Mouse (Mus musculus) midbrain, embryonic 15.5 days (tissue): Measurements from ENCODE around the gene Safb. TPM values are rescaled to one million over a fixed set of nuclear protein-coding genes. Genes with fewer than 3 reads are reported as not detected.
A peak's percentile ranks its signal among the peaks of the same experiment; 100 is the strongest.
"Not testable (repeated sequence)": the region's sequence is repeated elsewhere in the genome, so short reads cannot be mapped to it uniquely, and the experiment has no call there.

Experiments used
- ATAC-seq: fragments of 200-750 bp; cut with Nextera tagmentation; replicated peaks from 2 replicates; pipeline ENCODE4 v1.8.0; 2017; ENCODE audit warnings: moderate TSS enrichment
- H3K27ac ChIP-seq: fragments of 300-500 bp; sonication (generic); 2 replicates; pipeline ENCODE4 v1.5.1; 2015; ENCODE audit warnings: mild to moderate bottlenecking, inconsistent platforms
- H3K27me3 ChIP-seq: fragments of 300-500 bp; sonication (generic); replicated peaks from 2 replicates; pipeline ENCODE4 v1.6.1; 2015; ENCODE audit warnings: inconsistent platforms
- H3K36me3 ChIP-seq: fragments of 300-500 bp; sonication (generic); replicated peaks from 2 replicates; pipeline ENCODE4 v1.6.1; 2015; ENCODE audit warnings: inconsistent platforms
- H3K4me1 ChIP-seq: fragments of 300-500 bp; sonication (generic); 2 replicates; pipeline ENCODE4 v1.6.1; 2015; ENCODE audit warnings: inconsistent platforms
- H3K4me2 ChIP-seq: fragments of 300-500 bp; sonication (generic); 2 replicates; pipeline ENCODE4 v1.6.1; 2015; ENCODE audit warnings: inconsistent platforms, mild to moderate bottlenecking, moderate library complexity
- H3K4me3 ChIP-seq: fragments of 300-500 bp; sonication (generic); 2 replicates; pipeline ENCODE4 v1.5.1; 2015; ENCODE audit warnings: mild to moderate bottlenecking, inconsistent platforms
- H3K9ac ChIP-seq: fragments of 300-500 bp; sonication (generic); 2 replicates; pipeline ENCODE4 v1.6.1; 2015; ENCODE audit warnings: mild to moderate bottlenecking, inconsistent platforms
- H3K9me3 ChIP-seq: fragments of 300-500 bp; sonication (generic); 2 replicates; pipeline ENCODE4 v1.6.1; 2016; ENCODE audit warnings: inconsistent platforms
- WGBS: fragments of 180-500 bp; shearing (Covaris S2); methylation state at CpG from one replicate; pipeline ENCODE4 v1.1.7; 2015; ENCODE audit warnings: mixed read lengths; 5-methylcytosine and 5-hydroxymethylcytosine counted together
- polyA plus RNA-seq: library from polyadenylated mRNA; unstranded; fragments of >200 nt; fragmentation: Nextera tagmentation; extraction: Ambion mirVana; gene quantifications from 2 replicates; pipeline ENCODE4 v1.2.1, GENCODE M21; 2015

Gene Safb
- polyA plus RNA-seq, 1 experiment from 2014 or later, result 129 TPM

DNA sequence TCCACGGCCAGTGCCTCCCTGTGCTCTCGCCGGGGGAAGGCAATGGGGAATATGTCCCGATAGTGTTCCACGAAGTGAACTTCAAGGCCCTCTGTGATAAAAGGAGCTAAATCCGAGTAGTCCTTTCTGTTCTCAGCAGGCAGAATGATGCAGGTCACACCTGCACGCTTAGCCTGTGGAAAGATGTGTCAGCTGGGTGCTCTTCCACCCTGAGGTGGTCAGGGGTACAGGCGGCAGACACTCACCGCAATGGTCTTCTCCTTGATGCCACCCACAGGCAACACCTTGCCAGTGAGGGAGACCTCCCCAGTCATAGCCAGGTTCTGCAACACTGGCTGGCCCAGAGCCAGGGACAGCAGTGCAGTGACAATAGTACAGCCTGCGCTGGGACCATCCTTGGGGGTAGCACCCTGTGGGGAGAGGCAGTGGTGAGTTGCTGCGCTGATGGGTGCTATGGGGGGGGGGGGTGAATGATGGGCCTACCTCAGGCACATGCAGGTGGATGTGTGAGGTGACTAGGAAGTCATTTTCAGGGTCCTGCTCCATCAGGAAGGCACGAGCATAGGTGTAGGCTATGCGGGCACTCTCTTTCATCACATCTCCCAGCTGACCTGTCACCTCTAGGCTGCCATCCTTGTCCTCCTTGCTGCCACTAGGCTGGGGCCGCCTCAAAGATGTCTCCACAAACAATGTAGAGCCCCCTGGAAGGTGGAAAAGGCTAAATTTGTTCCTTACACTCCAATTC, 29.9 kb downstream of the Safb start:
- H3K9me3 ChIP-seq, result no peaks in the 10 kb centered on the region
- H3K4me3 ChIP-seq, result peak overlapping the region; percentile 56
- 33% methylated on average over 14 of the region's 14 CpGs for WGBS
- peaks cover 22% of the 10 kb centered on the region for H3K4me1 ChIP-seq
- H3K4me2 ChIP-seq, result peak overlapping the region; percentile 71
- H3K27ac ChIP-seq, result no peak overlapping the region
- peak overlapping the region; percentile 62 for H3K9ac ChIP-seq
- H3K36me3 ChIP-seq, result peaks cover 24% of the 10 kb centered on the region
- H3K27me3 ChIP-seq, result no peaks in the 10 kb centered on the region
- ATAC-seq, result no peak

DNA sequence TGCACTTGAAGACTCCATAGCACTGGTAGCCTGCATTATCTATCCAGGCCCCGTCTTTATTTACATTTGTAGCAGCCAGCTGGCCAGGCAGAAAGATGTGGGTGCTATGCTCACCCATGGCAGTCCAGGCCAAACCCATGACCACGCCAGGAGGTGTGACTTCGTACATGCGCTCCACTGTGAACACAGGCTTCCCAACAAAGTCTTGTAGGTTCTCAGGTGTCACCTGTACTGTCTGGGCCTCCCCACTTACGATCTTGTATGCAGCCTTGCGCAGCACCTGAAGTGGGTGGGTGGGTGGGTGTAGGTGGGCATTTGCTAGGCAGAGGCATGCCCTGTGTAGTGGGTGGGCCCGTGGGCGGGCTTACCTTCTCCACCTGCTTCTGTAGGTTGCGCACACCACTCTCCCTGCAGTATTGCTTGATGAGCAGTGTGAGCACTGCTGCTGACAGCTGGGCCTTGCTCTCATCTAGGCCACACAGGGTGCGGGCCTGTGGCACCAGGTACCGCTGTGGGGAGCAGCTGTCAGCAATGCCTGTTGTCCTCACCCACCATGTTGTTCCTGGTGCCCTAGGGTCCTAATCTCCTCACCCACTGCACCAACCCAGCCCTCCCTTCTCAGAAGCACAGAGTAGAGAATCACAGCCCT, 30.6 kb downstream of the Safb start:
- WGBS, result 91% methylated on average over 11 of the region's 11 CpGs
- Histone ChIP-seq H3K27ac (no peak overlapping the region), H3K4me3 (no peak overlapping the region), H3K4me2 (peak overlapping the region; percentile 71; the same call in 1 of the 2 replicates), H3K9me3 (no peaks in the 10 kb centered on the region), H3K27me3 (no peaks in the 10 kb centered on the region), H3K36me3 (peaks cover 31% of the 10 kb centered on the region), H3K9ac (no peak overlapping the region), H3K4me1 (peaks cover 20% of the 10 kb centered on the region)
- no peak for ATAC-seq

DNA sequence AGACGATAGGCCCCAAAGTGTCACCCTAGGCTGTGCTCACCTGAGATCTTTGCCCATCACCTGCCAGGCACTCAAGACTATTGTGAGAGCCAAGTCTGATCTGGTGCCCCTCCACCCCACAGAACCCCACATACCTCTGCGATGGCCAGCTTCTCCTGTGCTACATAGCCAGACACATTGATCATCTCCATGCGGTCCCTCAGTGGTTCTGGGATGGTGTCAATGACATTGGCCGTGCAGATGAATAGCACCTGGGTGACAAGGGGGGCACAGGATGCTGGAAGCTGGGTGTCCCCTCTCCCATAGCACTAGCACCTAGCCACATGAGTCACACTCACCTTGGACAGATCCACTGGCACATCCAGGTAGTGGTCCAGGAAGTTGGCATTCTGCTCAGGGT, 31.2 kb downstream of the Safb start:
- no peak overlapping the region for H3K9ac ChIP-seq
- no peaks in the 10 kb centered on the region for H3K27me3 ChIP-seq
- WGBS, result 88% methylated on average over 4 of the region's 4 CpGs
- H3K4me1 ChIP-seq, result peaks cover 14% of the 10 kb centered on the region
- H3K9me3 ChIP-seq, result no peaks in the 10 kb centered on the region
- H3K27ac ChIP-seq, result no peak overlapping the region
- ATAC-seq, result no peak
- H3K4me3 ChIP-seq, result no peak overlapping the region
- H3K4me2 ChIP-seq, result no peak overlapping the region
- H3K36me3 ChIP-seq, result peaks cover 35% of the 10 kb centered on the region

DNA sequence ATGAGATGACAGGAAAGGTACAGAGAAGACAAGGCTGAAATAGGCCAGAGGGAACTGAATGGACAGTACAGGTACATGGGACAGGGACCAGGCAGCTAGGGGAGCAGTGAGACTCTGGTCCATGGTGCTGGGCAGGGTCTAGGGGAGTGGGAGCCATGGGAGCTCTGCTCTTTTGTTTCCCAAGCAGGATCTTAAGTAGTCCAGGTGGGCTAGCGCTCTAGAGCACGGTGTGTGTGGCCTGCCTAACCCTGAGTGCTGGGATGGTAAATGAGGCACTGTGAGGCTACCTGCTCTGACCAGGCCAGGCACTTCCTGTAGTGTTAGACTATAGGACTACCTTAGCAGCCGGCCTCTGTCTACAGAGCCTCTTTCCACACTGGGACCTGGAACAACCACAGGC, 32.1 kb downstream of the Safb start:
- H3K4me3 ChIP-seq, result no peak overlapping the region
- no peaks in the 10 kb centered on the region for H3K9me3 ChIP-seq
- no peak overlapping the region for H3K27ac ChIP-seq
- no peak overlapping the region for H3K4me2 ChIP-seq
- peaks cover 13% of the 10 kb centered on the region for H3K4me1 ChIP-seq
- ATAC-seq, result no peak
- no peaks in the 10 kb centered on the region for H3K27me3 ChIP-seq
- no peak overlapping the region for H3K9ac ChIP-seq
- H3K36me3 ChIP-seq, result peaks cover 41% of the 10 kb centered on the region
- 80% methylated on average over 3 of the region's 3 CpGs for WGBS

DNA sequence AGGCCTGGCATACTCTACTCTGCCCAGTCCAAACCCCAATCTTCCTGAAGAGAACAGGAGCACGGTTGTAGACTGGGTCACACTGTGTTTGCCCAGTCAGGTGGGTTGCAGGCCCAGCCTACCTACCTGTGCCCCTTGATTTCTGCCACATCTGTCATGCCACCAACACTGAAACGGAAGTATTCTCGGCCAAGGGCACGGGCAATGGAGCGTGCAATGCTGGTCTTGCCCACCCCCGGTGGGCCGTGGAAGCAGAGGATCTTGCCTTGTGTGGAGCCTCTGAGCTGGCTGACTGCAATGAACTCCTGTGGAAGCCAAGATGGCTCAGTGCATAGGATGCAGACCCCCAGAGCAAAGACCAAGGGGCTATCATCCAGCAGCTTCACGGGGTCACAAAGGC, 33.0 kb downstream of the Safb start:
- Histone ChIP-seq H3K9me3 (no peaks in the 10 kb centered on the region), H3K27me3 (no peaks in the 10 kb centered on the region), H3K4me2 (no peak overlapping the region), H3K27ac (no peak overlapping the region), H3K36me3 (peaks cover 44% of the 10 kb centered on the region), H3K9ac (no peak overlapping the region), H3K4me1 (peaks cover 13% of the 10 kb centered on the region), H3K4me3 (no peak overlapping the region)
- 89% methylated on average over 8 of the region's 8 CpGs for WGBS
- no peak for ATAC-seq

DNA sequence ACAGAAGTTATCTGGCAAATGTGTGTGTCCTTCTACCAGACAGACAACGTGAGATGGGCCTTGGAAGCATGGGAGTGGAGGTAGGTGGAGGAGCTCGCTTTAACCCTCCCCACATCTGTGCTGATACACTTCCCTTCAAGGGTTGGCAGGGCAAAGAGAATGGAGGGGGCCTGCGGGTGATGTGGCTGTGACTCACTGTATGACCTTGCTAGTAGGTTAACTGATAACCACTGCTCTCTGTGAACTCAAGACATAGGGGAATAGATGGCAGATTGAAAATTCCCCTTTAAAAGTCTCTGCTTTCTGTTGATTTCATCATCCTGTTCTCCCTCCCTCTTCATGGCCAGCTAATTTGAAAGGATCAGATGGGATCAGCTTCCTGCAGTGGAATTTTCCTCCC, 40.9 kb downstream of the Safb start:
- H3K4me2 ChIP-seq, result peak overlapping the region; percentile 92; the same call in 1 of the 2 replicates
- H3K4me1 ChIP-seq, result peaks cover 28% of the 10 kb centered on the region
- H3K9me3 ChIP-seq, result no peaks in the 10 kb centered on the region
- H3K27me3 ChIP-seq, result 0 out of 2 replicates have a peak, but pooled peaks cover 3% of the 10 kb centered on the region
- peak overlapping the region; percentile 78; the same call in 1 of the 2 replicates for H3K4me3 ChIP-seq
- H3K9ac ChIP-seq, result no peak overlapping the region
- H3K27ac ChIP-seq, result no peak overlapping the region
- no peak for ATAC-seq
- WGBS, result 81% methylated on average over 3 of the region's 3 CpGs
- peaks cover 12% of the 10 kb centered on the region; the same call in 1 of the 2 replicates for H3K36me3 ChIP-seq

DNA sequence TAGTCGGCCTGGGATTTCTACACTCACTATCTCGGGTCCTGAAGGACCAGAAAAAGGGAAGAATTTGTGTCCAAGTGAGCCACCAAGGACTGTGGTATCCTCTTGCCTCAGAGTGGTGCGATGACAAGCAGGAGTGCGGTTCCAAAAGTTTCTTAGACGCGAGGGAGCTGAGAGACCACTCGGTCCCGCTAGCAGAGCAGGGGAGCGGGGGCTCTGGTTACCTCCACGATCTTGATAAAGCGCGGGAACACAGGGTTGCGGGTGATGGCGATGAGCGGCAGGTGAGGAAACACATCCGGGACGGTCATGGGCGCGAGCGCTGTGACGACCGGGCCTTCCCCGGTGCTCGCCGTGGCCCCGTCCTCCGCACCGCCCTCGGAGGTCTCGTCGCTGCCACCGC, 41.6 kb downstream of the Safb start:
- no peak for ATAC-seq
- Histone ChIP-seq H3K9me3 (no peaks in the 10 kb centered on the region), H3K27me3 (0 out of 2 replicates have a peak, but pooled peaks cover 3% of the 10 kb centered on the region), H3K4me1 (peaks cover 28% of the 10 kb centered on the region), H3K4me3 (peak overlapping the region; percentile 78), H3K9ac (peak overlapping the region; percentile 60), H3K27ac (peak overlapping the region; percentile 82), H3K4me2 (peak overlapping the region; percentile 92), H3K36me3 (peaks cover 5% of the 10 kb centered on the region; the same call in 1 of the 2 replicates)
- WGBS, result 1% methylated on average over 31 of the region's 32 CpGs

DNA sequence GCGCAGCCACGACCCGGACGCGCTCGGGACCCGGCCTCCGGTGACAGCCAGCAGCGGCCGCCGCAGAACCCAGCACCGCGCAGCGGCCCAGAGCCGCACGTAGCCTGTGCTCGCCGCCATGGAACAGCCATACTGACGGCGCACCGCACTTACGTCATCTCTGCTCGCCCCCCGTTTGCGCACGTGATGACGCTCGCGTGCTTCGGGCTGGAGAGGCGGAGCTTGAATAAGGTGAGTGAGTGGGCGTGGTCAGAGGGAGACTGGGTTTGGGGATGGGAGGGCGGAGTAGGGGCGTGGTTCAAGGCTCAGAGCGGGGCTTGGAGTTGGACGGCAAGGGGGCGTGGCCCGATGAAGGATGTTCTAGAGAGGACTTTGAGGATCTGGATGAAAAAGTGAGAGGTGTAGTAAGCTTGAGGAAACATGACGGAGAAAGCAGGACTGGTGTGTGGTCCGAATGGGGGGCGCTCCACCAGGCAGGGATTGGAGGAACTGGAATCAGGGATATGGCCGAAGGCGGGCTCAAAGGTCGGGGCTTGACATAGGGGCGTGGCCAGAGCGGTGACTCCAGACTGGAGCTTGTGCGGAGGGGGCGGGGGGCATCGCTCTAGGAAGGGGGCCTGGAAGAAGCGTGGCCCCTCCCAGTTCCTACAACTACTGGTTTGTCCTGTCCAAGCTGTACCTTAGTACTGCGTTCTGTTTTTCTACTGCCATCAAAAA, 42.3 kb downstream of the Safb start, which contains the start of gene Lonp1:
Lonp1 (minus strand) TSS at position 134 of the 717 bp plus-strand sequence.
- peaks cover 28% of the 10 kb centered on the region for H3K4me1 ChIP-seq
- no peaks in the 10 kb centered on the region for H3K9me3 ChIP-seq
- peaks cover under 1% of the 10 kb centered on the region; the same call in 1 of the 2 replicates for H3K36me3 ChIP-seq
- peak within 1 kb of the TSS; percentile 82 for H3K27ac ChIP-seq
- 0 out of 2 replicates have a peak, but pooled peaks cover 3% of the 10 kb centered on the region for H3K27me3 ChIP-seq
- ATAC-seq, result peak; percentile 93
- H3K4me2 ChIP-seq, result peak within 1 kb of the TSS; percentile 92
- peak within 1 kb of the TSS; percentile 60 for H3K9ac ChIP-seq
- WGBS, result under 1% methylated on average over 51 of the region's 51 CpGs
- peak within 1 kb of the TSS; percentile 78 for H3K4me3 ChIP-seq

DNA sequence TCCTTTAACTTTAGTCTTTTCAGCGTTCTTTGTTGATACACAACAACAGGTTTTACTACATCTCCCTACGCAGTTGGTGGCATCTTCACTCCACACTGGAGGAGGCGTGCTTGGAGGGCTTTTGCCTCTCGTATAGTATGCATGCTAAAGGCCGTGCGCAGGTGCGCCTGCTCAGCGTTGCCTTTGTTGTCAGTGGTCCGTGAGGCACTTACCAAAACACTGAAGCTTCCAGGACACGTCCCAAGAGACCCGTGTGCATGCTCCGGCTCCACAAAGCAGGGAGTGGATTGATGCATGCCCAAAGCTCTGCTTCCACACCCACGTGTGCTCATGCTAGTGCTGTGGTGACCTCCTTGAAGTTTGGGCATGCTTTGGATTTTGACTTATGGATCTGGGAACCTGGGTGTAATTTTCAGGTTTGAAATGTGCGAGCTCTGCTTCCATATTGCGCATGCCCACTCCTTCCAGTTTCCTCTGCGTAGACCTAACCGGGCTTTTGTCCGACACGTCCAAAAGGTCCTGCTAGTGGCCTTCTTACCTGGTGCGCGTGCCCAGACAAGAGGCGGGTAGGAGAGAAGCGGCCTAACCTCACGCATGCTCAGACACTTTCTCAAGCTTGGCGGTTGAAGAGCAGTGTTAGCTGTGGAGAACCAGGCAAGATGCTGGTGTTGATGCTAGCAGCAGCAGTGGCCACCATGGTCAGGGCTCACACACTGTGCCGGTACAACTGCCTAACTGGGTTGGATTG, 43.1 kb downstream of the Safb start, which contains the start of gene Catsperd:
Catsperd (plus strand) TSS at position 614 of the 748 bp plus-strand sequence.
- Histone ChIP-seq H3K4me1 (peaks cover 28% of the 10 kb centered on the region), H3K9ac (peak within 1 kb of the TSS; percentile 60), H3K9me3 (no peaks in the 10 kb centered on the region), H3K27me3 (0 out of 2 replicates have a peak, but pooled peaks cover 3% of the 10 kb centered on the region), H3K4me3 (peak within 1 kb of the TSS; percentile 78), H3K36me3 (no peaks in the 10 kb centered on the region; the same call in 1 of the 2 replicates), H3K4me2 (peak within 1 kb of the TSS; percentile 92), H3K27ac (peak within 1 kb of the TSS; percentile 82)
- 7% methylated on average over 26 of the region's 26 CpGs for WGBS
- ATAC-seq, result peak; percentile 69

DNA sequence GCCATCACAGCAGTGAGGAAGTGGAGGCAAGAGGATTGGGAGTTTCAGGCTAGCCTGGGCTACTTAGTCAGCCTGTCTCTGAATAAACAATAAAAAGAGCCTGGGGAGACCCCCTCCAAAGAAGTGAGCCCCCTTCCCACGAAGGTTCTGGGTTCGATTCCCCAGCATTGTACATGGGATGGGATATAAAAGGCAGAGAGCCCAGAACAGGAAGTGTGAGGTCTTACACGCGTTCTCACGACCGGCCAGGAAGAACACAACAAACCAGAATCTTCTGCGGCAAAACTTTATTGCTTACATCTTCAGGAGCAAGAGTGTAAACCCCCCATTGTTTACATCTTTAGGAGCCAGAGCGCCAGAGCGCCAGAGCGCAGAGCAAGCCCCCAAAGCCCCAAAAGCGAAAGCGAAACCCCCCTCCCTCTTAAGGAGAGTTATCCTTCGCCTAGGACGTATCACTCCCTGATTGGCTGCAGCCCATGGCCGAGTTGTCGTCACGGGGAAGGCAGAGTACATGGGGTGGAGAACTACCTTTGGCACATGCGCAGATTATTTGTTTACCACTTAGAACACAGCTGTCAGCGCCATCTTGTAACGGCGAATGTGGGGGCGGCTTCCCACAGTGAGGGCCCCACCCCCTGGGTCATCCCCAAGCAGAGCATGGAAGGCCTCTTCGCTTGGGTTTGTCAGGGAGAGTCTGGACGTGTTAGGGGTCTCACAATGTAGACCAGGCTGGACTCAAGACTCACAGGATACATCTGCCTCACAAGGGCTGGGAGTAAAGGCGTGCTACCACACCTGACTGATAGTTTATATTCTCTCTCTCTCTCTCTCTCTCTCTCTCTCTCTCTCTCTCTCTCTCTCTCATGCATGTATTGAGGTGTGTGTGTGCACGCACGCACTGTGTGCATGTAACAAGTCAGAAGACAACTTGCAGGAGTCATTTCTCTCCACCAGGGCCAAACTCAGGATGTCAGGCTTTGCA, 45.5 kb downstream of the Safb start:
- H3K27ac ChIP-seq, H3K27me3 ChIP-seq, H3K9me3 ChIP-seq, H3K4me3 ChIP-seq, H3K36me3 ChIP-seq, ATAC-seq, H3K4me2 ChIP-seq, H3K9ac ChIP-seq: not testable (repeated sequence)
- 89% methylated on average over 27 of the region's 27 CpGs for WGBS
- peaks cover 23% of the 10 kb centered on the region for H3K4me1 ChIP-seq

DNA sequence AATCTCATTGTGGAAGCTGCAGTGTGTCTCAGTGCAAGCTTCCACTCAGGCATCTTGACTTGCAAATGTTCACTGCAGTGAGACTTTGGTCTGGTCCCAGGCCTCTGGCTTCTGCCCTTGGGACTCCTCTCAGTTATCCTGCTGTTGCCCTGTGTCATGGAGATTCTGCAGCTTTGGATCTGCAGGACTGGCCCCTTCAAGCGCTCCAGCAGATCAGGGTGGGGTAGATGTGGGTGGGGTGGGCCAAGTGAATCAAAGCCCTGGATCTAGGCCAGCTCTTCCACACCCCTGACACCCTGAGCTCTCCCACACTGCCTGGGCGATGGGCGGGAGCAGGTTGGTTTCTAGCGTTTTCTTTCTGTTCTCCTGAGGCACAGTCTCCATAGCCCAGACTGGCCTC, 47.2 kb downstream of the Safb start:
- Histone ChIP-seq H3K27me3 (0 out of 2 replicates have a peak, but pooled peaks cover 3% of the 10 kb centered on the region), H3K4me1 (peaks cover 11% of the 10 kb centered on the region), H3K36me3 (no peaks in the 10 kb centered on the region), H3K9ac (no peak overlapping the region), H3K9me3 (no peaks in the 10 kb centered on the region), H3K27ac (no peak overlapping the region), H3K4me3 (no peak overlapping the region), H3K4me2 (no peak overlapping the region)
- no peak for ATAC-seq
- WGBS, result 56% methylated on average over 4 of the region's 4 CpGs
